Mouse (Mus musculus) heart, postnatal 14 days (tissue): Measurements from ENCODE around the gene Chrna4. TPM values are rescaled to one million over a fixed set of nuclear protein-coding genes. Genes with fewer than 3 reads are reported as not detected.

Source experiments
- DNase-seq, 2 experiments: peaks; one replicate each; pipeline ENCODE4 v3.0.0; 2021 to 2022
- intact Hi-C: fragments of 180-260 bp; cut with DNase I; formaldehyde crosslinking; loops from one replicate; pipeline ENCODE4 v1.15.1; 2025
- total RNA-seq, 2 experiments: library from RNA; stranded (reverse); gene quantifications; 2 replicates each; pipeline ENCODE4 v1.2.3; 2021

The Chrna4 gene
- total RNA-seq, 2 experiments from 2014 or later = 0.17 TPM; not detected in 1

- DNase-seq = no peak
- intact Hi-C loops = loop anchor here (10.0 kb wide), 1 partner anchor 374 kb away; no protein-coding TSS in a partner anchor
Observed at GRCm38 (mm10) chr2:180981133-180981532, 62.2 kb downstream of the Chrna4 start.

Other genes starting within 250 kb of the Chrna4 start
- gene Ythdf1, start 122.6 kb downstream of the Chrna4 start, total RNA-seq = 10 to 100 TPM; 43.1 to 43.9 TPM
- gene Birc7, start 114.5 kb downstream of the Chrna4 start, total RNA-seq = not detected
- 10 to 100 TPM; 15.3 to 15.7 TPM for gene Nkain4, start 88.8 kb downstream of the Chrna4 start, total RNA-seq
- gene Arfgap1, start 76.3 kb downstream of the Chrna4 start, total RNA-seq = 10 to 100 TPM; 41.0 to 41.8 TPM
- gene Col20a1, start 57.0 kb downstream of the Chrna4 start, total RNA-seq = 1 to 10 TPM in 1 of 2 experiments, under 1 TPM in 1; 0.56 to 1.0 TPM
- gene Kcnq2, start 91.8 kb upstream of the Chrna4 start, total RNA-seq = under 1 TPM in 1 of 2 experiments, not detected in 1; 0.22 TPM
- gene Eef1a2, start 113.5 kb upstream of the Chrna4 start, total RNA-seq = 1,000 to 10,000 TPM in 1 of 2 experiments, 100 to 1,000 TPM in 1; 981 to 1,021 TPM
- 10 to 100 TPM; 45.2 to 49.2 TPM for gene Ppdpf, start 143.7 kb upstream of the Chrna4 start, total RNA-seq
- gene Ptk6, start 159.2 kb upstream of the Chrna4 start, total RNA-seq = not detected
- under 1 TPM; 0.17 to 0.61 TPM for gene Srms, start 169.6 kb upstream of the Chrna4 start, total RNA-seq
- gene Fndc11, start 176.5 kb upstream of the Chrna4 start, total RNA-seq = under 1 TPM in 1 of 2 experiments, not detected in 1; 0.20 TPM
- gene Helz2, start 198.5 kb upstream of the Chrna4 start, total RNA-seq = 10 to 100 TPM; 12.8 to 12.9 TPM
- 10 to 100 TPM; 11.5 to 13.3 TPM for gene Gmeb2, start 244.5 kb upstream of the Chrna4 start, total RNA-seq